Mouse (Mus musculus): ENCODE measurements around the gene Cysrt1. TPM values are rescaled to one million over a fixed set of nuclear protein-coding genes. Genes with fewer than 3 reads are reported as not detected.

Gene Cysrt1
- polyA plus RNA-seq, 1 experiment from 2014 or later = 0.48 TPM

GRCm38 (mm10) chr2:25233421-25233820 lies 8.8 kb downstream of the Cysrt1 start:
- ATAC-seq = no peak
- H3K27me3 ChIP-seq (ENCODE audit: control insufficient read depth, insufficient read depth, low read depth, low read length) = peaks cover 7% of the 10 kb centered on the region; the same call in 1 of the 2 replicates
- no peaks in the 10 kb centered on the region for H3K9me3 ChIP-seq (replicated peaks; ENCODE audit: control insufficient read depth, low read length, poor library complexity, severe bottlenecking)
- H3K4me2 ChIP-seq (ENCODE audit: low read length) = no peak overlapping the region
- H3K4me1 ChIP-seq (ENCODE audit: control insufficient read depth, insufficient read depth, low read length) = peaks cover 4% of the 10 kb centered on the region; the same call in 1 of the 2 replicates
- WGBS = 76% methylated on average over 4 of the region's 4 CpGs
- no peak overlapping the region for H3K4me3 ChIP-seq (ENCODE audit: low read depth, low read length)
- H3K36me3 ChIP-seq (ENCODE audit: control insufficient read depth, insufficient read depth, low read length) = no peaks in the 10 kb centered on the region
- H3K27ac ChIP-seq (ENCODE audit: low read length) = no peak overlapping the region
- no peak overlapping the region for H3K9ac ChIP-seq (ENCODE audit: low read depth, low read length)

DNA sequence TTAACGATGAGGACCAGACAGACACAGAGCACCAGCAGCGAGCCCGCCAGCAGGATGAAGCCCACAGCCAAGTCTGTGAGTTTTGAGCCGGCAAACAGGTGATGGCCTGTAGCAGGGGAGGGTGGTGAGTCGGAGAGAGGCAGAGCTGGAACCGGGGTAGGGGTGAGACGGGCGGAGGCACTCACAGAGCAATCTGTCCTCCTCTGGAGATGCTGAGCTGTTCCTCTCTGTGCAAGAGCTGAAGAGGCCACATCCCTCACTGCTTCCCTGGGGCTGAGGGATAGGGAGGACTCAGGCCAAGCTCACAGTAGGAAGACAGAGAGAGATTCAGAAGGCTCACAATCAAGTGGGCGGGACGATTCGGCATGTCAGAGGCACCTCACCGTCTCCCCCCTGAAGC lies 11.2 kb downstream of the Cysrt1 start:
- Histone ChIP-seq H3K27me3 (ENCODE audit: control insufficient read depth, insufficient read depth, low read depth, low read length) (peaks cover 7% of the 10 kb centered on the region; the same call in 1 of the 2 replicates), H3K27ac (ENCODE audit: low read length) (no peak overlapping the region), H3K9me3 (replicated peaks; ENCODE audit: control insufficient read depth, low read length, poor library complexity, severe bottlenecking) (no peaks in the 10 kb centered on the region), H3K9ac (ENCODE audit: low read depth, low read length) (no peak overlapping the region), H3K4me1 (ENCODE audit: control insufficient read depth, insufficient read depth, low read length) (peaks cover 4% of the 10 kb centered on the region; the same call in 1 of the 2 replicates), H3K4me2 (ENCODE audit: low read length) (no peak overlapping the region), H3K36me3 (ENCODE audit: control insufficient read depth, insufficient read depth, low read length) (no peaks in the 10 kb centered on the region), H3K4me3 (ENCODE audit: low read depth, low read length) (no peak overlapping the region)
- no peak for ATAC-seq
- WGBS = 57% methylated on average over 12 of the region's 12 CpGs

GRCm38 (mm10) chr2:25230581-25230980 lies 11.7 kb downstream of the Cysrt1 start:
- H3K4me1 ChIP-seq (ENCODE audit: control insufficient read depth, insufficient read depth, low read length) = peaks cover 6% of the 10 kb centered on the region
- WGBS = 88% methylated on average over 7 of the region's 7 CpGs
- ATAC-seq = no peak
- no peak overlapping the region for H3K27ac ChIP-seq (ENCODE audit: low read length)
- peaks cover 7% of the 10 kb centered on the region; the same call in 1 of the 2 replicates for H3K27me3 ChIP-seq (ENCODE audit: control insufficient read depth, insufficient read depth, low read depth, low read length)
- H3K9me3 ChIP-seq (replicated peaks; ENCODE audit: control insufficient read depth, low read length, poor library complexity, severe bottlenecking) = no peaks in the 10 kb centered on the region
- H3K36me3 ChIP-seq (ENCODE audit: control insufficient read depth, insufficient read depth, low read length) = no peaks in the 10 kb centered on the region
- H3K9ac ChIP-seq (ENCODE audit: low read depth, low read length) = no peak overlapping the region
- no peak overlapping the region for H3K4me2 ChIP-seq (ENCODE audit: low read length)
- H3K4me3 ChIP-seq (ENCODE audit: low read depth, low read length) = no peak overlapping the region

GRCm38 (mm10) chr2:25229582-25229981 lies 12.7 kb downstream of the Cysrt1 start:
- H3K4me2 ChIP-seq (ENCODE audit: low read length) = no peak overlapping the region
- H3K27me3 ChIP-seq (ENCODE audit: control insufficient read depth, insufficient read depth, low read depth, low read length) = peaks cover under 1% of the 10 kb centered on the region; the same call in 1 of the 2 replicates
- 83% methylated on average over 5 of the region's 5 CpGs for WGBS
- no peak overlapping the region for H3K9ac ChIP-seq (ENCODE audit: low read depth, low read length)
- H3K36me3 ChIP-seq (ENCODE audit: control insufficient read depth, insufficient read depth, low read length) = no peaks in the 10 kb centered on the region
- no peak overlapping the region for H3K27ac ChIP-seq (ENCODE audit: low read length)
- H3K4me3 ChIP-seq (ENCODE audit: low read depth, low read length) = no peak overlapping the region
- ATAC-seq = no peak
- peaks cover 9% of the 10 kb centered on the region for H3K4me1 ChIP-seq (ENCODE audit: control insufficient read depth, insufficient read depth, low read length)
- no peaks in the 10 kb centered on the region for H3K9me3 ChIP-seq (replicated peaks; ENCODE audit: control insufficient read depth, low read length, poor library complexity, severe bottlenecking)

- H3K9ac ChIP-seq (ENCODE audit: low read depth, low read length) = no peak overlapping the region
- H3K27ac ChIP-seq (ENCODE audit: low read length) = no peak overlapping the region
- 72% methylated on average over 6 of the region's 6 CpGs for WGBS
Observed at GRCm38 (mm10) chr2:25228995-25229530, 13.2 kb downstream of the Cysrt1 start.

GRCm38 (mm10) chr2:25228431-25228889 lies 13.8 kb downstream of the Cysrt1 start:
- ATAC-seq = no peak
- peak overlapping the region; percentile 25 for H3K4me2 ChIP-seq (ENCODE audit: low read length)
- no peaks in the 10 kb centered on the region; the same call in 1 of the 2 replicates for H3K27me3 ChIP-seq (ENCODE audit: control insufficient read depth, insufficient read depth, low read depth, low read length)
- whole genome bisulfite sequencing = 1% methylated on average over 7 of the region's 7 CpGs
- H3K27ac ChIP-seq (ENCODE audit: low read length) = peak overlapping the region; percentile 2; the same call in 1 of the 2 replicates
- H3K9me3 ChIP-seq (replicated peaks; ENCODE audit: control insufficient read depth, low read length, poor library complexity, severe bottlenecking) = no peaks in the 10 kb centered on the region
- H3K9ac ChIP-seq (ENCODE audit: low read depth, low read length) = no peak overlapping the region
- peak overlapping the region; percentile 3; the same call in 1 of the 2 replicates for H3K4me3 ChIP-seq (ENCODE audit: low read depth, low read length)
- no peaks in the 10 kb centered on the region for H3K36me3 ChIP-seq (ENCODE audit: control insufficient read depth, insufficient read depth, low read length)
- peaks cover 12% of the 10 kb centered on the region for H3K4me1 ChIP-seq (ENCODE audit: control insufficient read depth, insufficient read depth, low read length)

More at GRCm38 (mm10) chr2:25228995-25229530, 13.2 kb downstream of the Cysrt1 start:
- Histone ChIP-seq H3K4me2 (ENCODE audit: low read length) (no peak overlapping the region), H3K4me1 (ENCODE audit: control insufficient read depth, insufficient read depth, low read length) (peaks cover 9% of the 10 kb centered on the region), H3K4me3 (ENCODE audit: low read depth, low read length) (no peak overlapping the region), H3K36me3 (ENCODE audit: control insufficient read depth, insufficient read depth, low read length) (no peaks in the 10 kb centered on the region), H3K9me3 (replicated peaks; ENCODE audit: control insufficient read depth, low read length, poor library complexity, severe bottlenecking) (no peaks in the 10 kb centered on the region), H3K27me3 (ENCODE audit: control insufficient read depth, insufficient read depth, low read depth, low read length) (no peaks in the 10 kb centered on the region; the same call in 1 of the 2 replicates)
- ATAC-seq = no peak

DNA sequence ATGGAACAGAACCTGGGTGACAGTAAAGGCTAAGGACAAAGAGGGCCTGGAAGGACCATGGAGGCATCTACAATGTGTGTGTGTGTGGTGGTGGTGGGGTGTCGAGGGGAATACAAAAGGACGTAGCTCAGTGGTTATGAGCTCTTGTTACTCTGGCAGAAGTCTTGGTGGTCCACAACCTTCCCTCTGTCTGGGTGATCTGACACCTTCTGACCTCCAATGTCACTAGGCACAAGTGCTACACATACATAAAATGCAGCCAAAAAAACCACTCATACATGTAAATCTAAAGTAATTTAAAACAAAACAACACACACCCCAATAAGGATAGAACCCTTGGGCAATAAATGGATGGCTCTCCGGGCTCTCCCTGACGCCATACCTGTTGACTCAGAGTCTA lies 14.8 kb downstream of the Cysrt1 start:
- Histone ChIP-seq H3K4me3 (ENCODE audit: low read depth, low read length) (no peak overlapping the region), H3K27me3 (ENCODE audit: control insufficient read depth, insufficient read depth, low read depth, low read length) (no peaks in the 10 kb centered on the region; the same call in 1 of the 2 replicates), H3K4me2 (ENCODE audit: low read length) (no peak overlapping the region), H3K36me3 (ENCODE audit: control insufficient read depth, insufficient read depth, low read length) (no peaks in the 10 kb centered on the region), H3K9ac (ENCODE audit: low read depth, low read length) (no peak overlapping the region), H3K4me1 (ENCODE audit: control insufficient read depth, insufficient read depth, low read length) (peaks cover 15% of the 10 kb centered on the region), H3K9me3 (replicated peaks; ENCODE audit: control insufficient read depth, low read length, poor library complexity, severe bottlenecking) (no peaks in the 10 kb centered on the region), H3K27ac (ENCODE audit: low read length) (no peak overlapping the region)
- no peak for ATAC-seq
- 90% methylated on average over 4 of the region's 4 CpGs for WGBS

DNA sequence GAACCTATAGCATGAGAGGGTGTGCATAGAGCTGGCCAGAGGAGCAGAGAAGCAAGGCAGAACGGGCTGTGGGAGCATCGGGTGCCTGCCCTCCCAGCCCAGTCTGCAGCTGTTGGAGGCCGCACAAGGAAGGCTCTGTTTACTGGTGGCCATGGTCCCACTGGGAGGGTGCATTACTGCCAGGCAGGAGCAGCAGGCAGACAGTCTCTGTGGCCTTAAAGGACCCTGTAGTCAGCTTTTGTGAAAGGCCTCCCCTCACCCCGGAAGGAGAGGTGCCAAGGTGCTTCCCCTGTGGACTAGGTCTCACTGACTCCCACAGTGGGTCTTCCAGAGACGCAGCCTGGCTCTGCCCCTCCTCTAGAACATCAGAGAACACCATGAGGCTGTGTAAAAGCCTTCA lies 15.4 kb downstream of the Cysrt1 start:
- H3K4me1 ChIP-seq (ENCODE audit: control insufficient read depth, insufficient read depth, low read length) = peaks cover 15% of the 10 kb centered on the region
- 90% methylated on average over 5 of the region's 5 CpGs for WGBS
- H3K9me3 ChIP-seq (replicated peaks; ENCODE audit: control insufficient read depth, low read length, poor library complexity, severe bottlenecking) = no peaks in the 10 kb centered on the region
- no peak overlapping the region for H3K27ac ChIP-seq (ENCODE audit: low read length)
- H3K36me3 ChIP-seq (ENCODE audit: control insufficient read depth, insufficient read depth, low read length) = no peaks in the 10 kb centered on the region
- no peak for ATAC-seq
- H3K27me3 ChIP-seq (ENCODE audit: control insufficient read depth, insufficient read depth, low read depth, low read length) = no peaks in the 10 kb centered on the region; the same call in 1 of the 2 replicates
- no peak overlapping the region for H3K9ac ChIP-seq (ENCODE audit: low read depth, low read length)
- H3K4me2 ChIP-seq (ENCODE audit: low read length) = no peak overlapping the region
- H3K4me3 ChIP-seq (ENCODE audit: low read depth, low read length) = no peak overlapping the region

DNA sequence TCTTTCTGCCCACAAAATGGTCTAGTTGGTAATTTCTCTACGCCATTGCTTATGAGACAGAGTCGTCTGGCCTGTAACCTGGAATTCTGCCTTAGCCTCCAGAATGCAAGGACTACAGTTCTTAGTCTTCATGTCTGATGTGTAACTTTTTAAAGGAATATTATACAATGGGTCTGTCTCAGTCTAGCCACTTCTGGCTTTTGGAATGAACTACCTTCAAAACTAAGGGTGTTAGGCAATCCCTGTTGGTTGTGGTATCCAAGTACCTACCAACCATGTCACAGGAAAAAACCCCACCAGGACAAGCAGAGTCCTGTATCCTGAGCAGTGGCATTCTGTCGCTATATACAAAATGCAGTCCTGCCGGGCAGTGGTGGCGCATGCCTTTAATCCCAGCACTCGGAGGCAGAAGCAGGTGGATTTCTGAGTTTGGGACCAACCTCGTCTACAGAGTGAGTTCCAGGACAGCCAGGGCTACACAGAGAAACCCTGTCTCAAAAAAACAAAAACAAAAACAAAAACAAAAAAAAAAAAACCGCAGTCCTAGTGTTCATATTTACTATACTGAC lies 16.4 kb downstream of the Cysrt1 start:
- H3K9ac ChIP-seq (ENCODE audit: low read depth, low read length) = no peak overlapping the region

More for the DNA sequence above, 16.4 kb downstream of the Cysrt1 start:
- 76% methylated on average over 8 of the region's 8 CpGs for WGBS
- Histone ChIP-seq H3K4me3 (ENCODE audit: low read depth, low read length) (no peak overlapping the region), H3K9me3 (replicated peaks; ENCODE audit: control insufficient read depth, low read length, poor library complexity, severe bottlenecking) (no peaks in the 10 kb centered on the region), H3K27me3 (ENCODE audit: control insufficient read depth, insufficient read depth, low read depth, low read length) (no peaks in the 10 kb centered on the region), H3K36me3 (ENCODE audit: control insufficient read depth, insufficient read depth, low read length) (no peaks in the 10 kb centered on the region), H3K4me1 (ENCODE audit: control insufficient read depth, insufficient read depth, low read length) (peaks cover 15% of the 10 kb centered on the region), H3K4me2 (ENCODE audit: low read length) (peak overlapping the region; percentile 58), H3K27ac (ENCODE audit: low read length) (peak overlapping the region; percentile 97)
- ATAC-seq = no peak
